Mouse (Mus musculus) layer of hippocampus, postnatal 14 days (tissue): ENCODE measurements at regions not wholly inside any gene's neighbourhood (a gene's known extent, or its start where the extent isn't known, plus 50 kb on each side); places are given as distances from the start of the nearest gene placed in this dataset.

Experiments used
- DNase-seq, 2 experiments: peaks; one replicate each; pipeline ENCODE4 v3.0.0; 2021 to 2022; ENCODE audit warnings: low spot score in 2 of 2, mixed read lengths in 1 of 2

- DNase-seq = no peak
These were observed 58.7 kb downstream of the Ccdc185 start for GRCm38 (mm10) chr1:182690323-182690722.

- no peak for DNase-seq
These were observed 59.2 kb downstream of the Ccdc185 start for GRCm38 (mm10) chr1:182689741-182690140.

GRCm38 (mm10) chr1:182687146-182687545, 61.8 kb downstream of the Ccdc185 start:
- no peak for DNase-seq

GRCm38 (mm10) chr1:182686231-182686630, 62.7 kb downstream of the Ccdc185 start:
- no peak for DNase-seq

GRCm38 (mm10) chr1:182682591-182683252, 66.3 kb downstream of the Ccdc185 start:
- DNase-seq = peak in 1 of 2 experiments; percentile 14
